Mouse (Mus musculus): ENCODE results near the gene Maml3. TPM values are rescaled to one million over a fixed set of nuclear protein-coding genes. Genes with fewer than 3 reads are reported as not detected.

Maml3 gene
- polyA plus RNA-seq, 1 experiment, result 2.2 TPM

DNA sequence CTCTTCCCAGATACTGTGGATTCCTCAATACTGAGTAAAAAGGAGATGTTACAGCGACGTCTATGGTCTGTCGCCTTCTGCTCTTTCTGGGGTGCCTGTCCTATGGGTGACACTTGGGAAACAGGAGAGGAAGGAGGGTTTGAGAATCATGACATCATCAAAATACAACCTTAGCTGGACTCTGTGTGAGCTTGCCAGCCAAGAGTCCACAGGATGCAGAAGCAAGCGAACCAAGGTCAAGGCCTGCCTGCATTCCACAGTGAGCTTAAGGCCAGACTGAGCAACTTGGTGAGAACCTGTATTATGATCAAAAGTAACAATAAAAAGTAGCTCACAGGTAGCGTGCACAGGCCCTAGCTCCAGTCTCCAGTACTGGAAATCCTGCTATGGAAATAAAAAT lies 167.7 kb downstream of the Maml3 start:
- Histone ChIP-seq H3ac (ENCODE audit: control insufficient read depth, insufficient read length, low read depth) (no peak overlapping the region), H3K27me3 (ENCODE audit: control insufficient read depth, insufficient read depth, insufficient read length) (no peaks in the 10 kb centered on the region), H3K4me3 (ENCODE audit: insufficient read depth, poor library complexity, severe bottlenecking) (no peak overlapping the region), H3K79me2 (ENCODE audit: control insufficient read depth, insufficient read depth) (no peaks in the 10 kb centered on the region), H3K36me3 (ENCODE audit: control insufficient read depth, insufficient read depth) (no peaks in the 10 kb centered on the region), H3K79me3 (ENCODE audit: low read depth) (peaks cover 1% of the 10 kb centered on the region)
- TF ChIP-seq MYOG (IDR thresholded peaks at IDR 0.05; ENCODE audit: control insufficient read depth, extremely low read depth, insufficient read length) (no peak), CTCF (IDR thresholded peaks at IDR 0.05; ENCODE audit: control insufficient read depth, insufficient read depth, insufficient read length) (no peak)

DNA sequence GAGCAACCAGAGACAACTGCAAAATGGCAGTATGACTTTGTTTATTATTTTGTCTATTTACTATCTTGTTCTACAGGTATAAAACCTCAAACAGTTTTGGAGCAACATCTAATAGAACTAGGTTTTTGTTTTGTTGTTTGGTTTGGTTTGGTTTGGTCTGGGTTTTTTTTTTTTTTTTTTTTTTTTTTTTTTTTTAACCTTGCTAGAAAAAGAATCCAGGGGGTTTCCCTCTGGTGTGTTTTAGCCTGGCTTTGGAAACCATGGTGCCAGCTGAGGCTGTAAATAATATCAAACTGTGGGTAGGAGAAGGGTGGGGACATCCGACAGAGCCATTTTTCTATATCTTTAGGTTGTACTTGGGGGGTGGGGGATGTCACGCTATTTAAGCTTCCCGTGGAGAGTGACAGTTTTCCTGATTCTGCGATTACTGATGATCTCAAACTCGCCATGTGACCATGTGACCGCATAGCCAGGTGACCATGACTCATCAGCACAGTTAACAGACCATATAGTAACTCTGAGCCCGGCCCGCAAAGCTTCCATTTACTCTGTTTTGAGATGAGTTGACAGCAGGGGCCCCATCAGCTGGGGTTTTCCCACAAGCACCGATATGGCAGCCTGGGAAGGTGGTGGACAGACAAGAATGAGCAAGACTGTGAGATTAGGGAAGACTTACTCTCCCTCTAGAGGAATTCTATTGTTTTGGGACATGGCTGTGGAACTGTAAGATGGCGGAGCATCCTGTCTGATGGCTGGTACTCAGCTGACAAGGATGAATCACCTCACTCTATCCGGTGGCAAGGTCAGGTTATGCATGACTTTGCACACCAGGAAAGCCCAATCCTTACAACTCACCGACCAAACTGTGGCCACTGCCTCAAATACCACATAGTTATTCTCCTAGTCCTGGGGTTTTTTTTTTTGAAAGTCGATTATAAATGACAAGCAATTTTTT lies 170.1 kb downstream of the Maml3 start:
- Histone ChIP-seq H3K79me2 (ENCODE audit: control insufficient read depth, insufficient read depth) (no peaks in the 10 kb centered on the region), H3K36me3 (ENCODE audit: control insufficient read depth, insufficient read depth) (no peaks in the 10 kb centered on the region), H3ac (ENCODE audit: control insufficient read depth, insufficient read length, low read depth) (no peak overlapping the region), H3K79me3 (ENCODE audit: low read depth) (no peaks in the 10 kb centered on the region), H3K4me3 (ENCODE audit: insufficient read depth, poor library complexity, severe bottlenecking) (no peak overlapping the region), H3K27me3 (ENCODE audit: control insufficient read depth, insufficient read depth, insufficient read length) (no peaks in the 10 kb centered on the region)
- TF ChIP-seq USF1 (IDR thresholded peaks at IDR 0.05; ENCODE audit: low read depth) (no peak), FOSL1 (IDR thresholded peaks at IDR 0.05; ENCODE audit: insufficient read depth, low read length, poor library complexity, severe bottlenecking) (no peak), MAX (IDR thresholded peaks at IDR 0.05) (no peak), MYOD1 (IDR thresholded peaks at IDR 0.05; ENCODE audit: control insufficient read depth, insufficient read length, low read depth) (no peak), MYOG (IDR thresholded peaks at IDR 0.05; ENCODE audit: control insufficient read depth, extremely low read depth, insufficient read length) (no peak), CTCF (IDR thresholded peaks at IDR 0.05; ENCODE audit: control insufficient read depth, insufficient read depth, insufficient read length) (no peak), CEBPB (IDR thresholded peaks at IDR 0.05; ENCODE audit: low read depth) (no peak)

DNA sequence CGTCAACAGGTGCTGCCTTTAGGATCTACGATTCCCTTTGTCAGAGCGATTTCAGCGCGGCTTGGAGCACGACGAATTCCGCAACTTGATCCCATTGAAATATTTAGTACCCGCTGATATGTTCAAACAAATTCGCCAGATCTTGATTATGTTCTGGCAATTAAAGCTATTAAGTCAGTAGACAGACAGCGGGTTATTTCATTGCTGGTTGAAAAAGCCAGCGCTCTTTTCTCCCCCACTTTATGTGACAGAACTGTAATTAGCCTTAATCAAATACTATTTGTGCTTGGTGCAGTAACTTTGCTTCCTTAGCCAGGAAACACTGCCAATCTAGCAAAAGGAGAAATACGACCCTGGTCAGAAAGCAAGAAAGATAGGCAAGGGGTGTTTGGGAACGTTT lies 176.7 kb downstream of the Maml3 start:
- H3K36me3 ChIP-seq (ENCODE audit: control insufficient read depth, insufficient read depth), result no peaks in the 10 kb centered on the region
- H3K79me3 ChIP-seq (ENCODE audit: low read depth), result no peaks in the 10 kb centered on the region
- TF ChIP-seq CEBPB (IDR thresholded peaks at IDR 0.05; ENCODE audit: low read depth) (no peak), MAX (IDR thresholded peaks at IDR 0.05) (no peak), FOSL1 (IDR thresholded peaks at IDR 0.05; ENCODE audit: insufficient read depth, low read length, poor library complexity, severe bottlenecking) (no peak), USF1 (IDR thresholded peaks at IDR 0.05; ENCODE audit: low read depth) (no peak), CTCF (IDR thresholded peaks at IDR 0.05; ENCODE audit: control insufficient read depth, insufficient read depth, insufficient read length) (no peak)
- H3K27me3 ChIP-seq (ENCODE audit: control insufficient read depth, insufficient read depth, insufficient read length), result no peaks in the 10 kb centered on the region
- no peaks in the 10 kb centered on the region for H3K79me2 ChIP-seq (ENCODE audit: control insufficient read depth, insufficient read depth)
- no peak overlapping the region for H3ac ChIP-seq (ENCODE audit: control insufficient read depth, insufficient read length, low read depth)
- no peak overlapping the region for H3K4me3 ChIP-seq (ENCODE audit: insufficient read depth, poor library complexity, severe bottlenecking)

DNA sequence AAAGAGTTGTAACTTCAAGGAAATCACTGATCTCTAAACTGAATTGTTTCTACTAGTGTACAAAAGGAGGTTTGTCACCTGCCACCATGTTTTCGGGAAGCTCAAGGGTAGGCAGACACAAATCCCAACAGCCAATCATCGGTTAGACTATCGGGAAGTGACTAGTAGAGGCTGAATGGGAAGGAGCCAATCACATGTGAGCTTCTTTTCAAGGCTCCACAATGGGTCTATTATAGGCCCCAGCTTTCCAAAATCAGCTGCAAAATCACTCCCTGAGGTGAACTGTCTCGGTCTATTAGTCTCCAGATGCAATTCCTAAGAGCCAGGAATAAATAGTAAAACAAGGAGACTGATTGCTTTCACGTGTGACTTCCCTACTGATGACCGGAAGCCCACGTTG lies 177.3 kb downstream of the Maml3 start:
- H3K36me3 ChIP-seq (ENCODE audit: control insufficient read depth, insufficient read depth), result no peaks in the 10 kb centered on the region
- H3ac ChIP-seq (ENCODE audit: control insufficient read depth, insufficient read length, low read depth), result no peak overlapping the region
- no peak for TF ChIP-seq CTCF (IDR thresholded peaks at IDR 0.05; ENCODE audit: control insufficient read depth, insufficient read depth, insufficient read length)
- no peak for TF ChIP-seq FOSL1 (IDR thresholded peaks at IDR 0.05; ENCODE audit: insufficient read depth, low read length, poor library complexity, severe bottlenecking)
- TF ChIP-seq CEBPB (IDR thresholded peaks at IDR 0.05; ENCODE audit: low read depth), result no peak
- no peak for TF ChIP-seq USF1 (IDR thresholded peaks at IDR 0.05; ENCODE audit: low read depth)
- no peak for TF ChIP-seq MYOD1 (IDR thresholded peaks at IDR 0.05; ENCODE audit: control insufficient read depth, insufficient read length, low read depth)
- no peak for TF ChIP-seq MAX (IDR thresholded peaks at IDR 0.05)
- no peak for TF ChIP-seq MYOG (IDR thresholded peaks at IDR 0.05; ENCODE audit: control insufficient read depth, extremely low read depth, insufficient read length)
- H3K79me2 ChIP-seq (ENCODE audit: control insufficient read depth, insufficient read depth), result no peaks in the 10 kb centered on the region
- no peaks in the 10 kb centered on the region for H3K79me3 ChIP-seq (ENCODE audit: low read depth)
- no peak overlapping the region for H3K4me3 ChIP-seq (ENCODE audit: insufficient read depth, poor library complexity, severe bottlenecking)
- no peaks in the 10 kb centered on the region for H3K27me3 ChIP-seq (ENCODE audit: control insufficient read depth, insufficient read depth, insufficient read length)

DNA sequence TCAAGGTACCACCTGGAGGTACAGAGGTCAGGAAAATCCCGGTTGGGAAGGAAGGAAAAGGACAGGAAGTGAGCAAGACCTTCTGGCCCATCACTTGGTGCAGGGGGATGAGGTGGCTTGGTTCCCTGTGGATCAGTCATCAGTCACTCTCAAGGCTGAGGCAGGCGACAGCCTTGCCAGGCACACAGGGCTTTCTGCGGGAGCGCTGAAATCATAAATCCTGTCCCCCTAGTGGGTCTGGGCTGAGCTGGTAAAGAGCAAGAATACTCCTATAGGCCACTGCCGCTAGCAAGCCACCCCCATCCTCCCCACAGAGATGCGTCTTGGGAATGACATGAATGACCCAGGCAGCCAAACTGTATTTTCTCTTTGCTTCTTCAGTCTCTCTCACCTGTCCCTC lies 177.8 kb downstream of the Maml3 start:
- Histone ChIP-seq H3K79me2 (ENCODE audit: control insufficient read depth, insufficient read depth) (no peaks in the 10 kb centered on the region), H3K79me3 (ENCODE audit: low read depth) (no peaks in the 10 kb centered on the region), H3ac (ENCODE audit: control insufficient read depth, insufficient read length, low read depth) (no peak overlapping the region), H3K4me3 (ENCODE audit: insufficient read depth, poor library complexity, severe bottlenecking) (no peak overlapping the region), H3K36me3 (ENCODE audit: control insufficient read depth, insufficient read depth) (no peaks in the 10 kb centered on the region), H3K27me3 (ENCODE audit: control insufficient read depth, insufficient read depth, insufficient read length) (no peaks in the 10 kb centered on the region)
- TF ChIP-seq MYOD1 (IDR thresholded peaks at IDR 0.05; ENCODE audit: control insufficient read depth, insufficient read length, low read depth), result no peak
- no peak for TF ChIP-seq CTCF (IDR thresholded peaks at IDR 0.05; ENCODE audit: control insufficient read depth, insufficient read depth, insufficient read length)
- TF ChIP-seq MYOG (IDR thresholded peaks at IDR 0.05; ENCODE audit: control insufficient read depth, extremely low read depth, insufficient read length), result no peak
- TF ChIP-seq MAX (IDR thresholded peaks at IDR 0.05), result no peak
- TF ChIP-seq USF1 (IDR thresholded peaks at IDR 0.05; ENCODE audit: low read depth), result no peak
- no peak for TF ChIP-seq FOSL1 (IDR thresholded peaks at IDR 0.05; ENCODE audit: insufficient read depth, low read length, poor library complexity, severe bottlenecking)
- TF ChIP-seq CEBPB (IDR thresholded peaks at IDR 0.05; ENCODE audit: low read depth), result no peak

DNA sequence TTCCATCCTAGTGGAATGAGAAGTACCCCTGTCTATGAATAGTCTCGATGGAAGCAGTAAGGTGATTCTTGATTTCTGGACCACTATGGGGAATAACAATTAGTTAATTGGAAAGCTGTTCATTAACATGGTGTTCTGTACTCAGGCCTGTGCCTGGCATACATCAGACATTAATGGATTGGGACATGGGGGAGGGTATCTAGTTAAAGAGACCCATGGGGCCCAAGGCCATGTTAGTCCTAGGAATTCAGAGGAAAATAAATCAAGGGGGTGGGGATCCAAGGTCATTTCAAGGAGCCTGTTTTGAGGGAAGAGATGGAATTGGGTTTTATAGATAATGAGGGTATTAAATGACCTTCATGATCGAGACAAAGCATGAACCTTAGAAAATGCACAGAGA lies 179.1 kb downstream of the Maml3 start:
- H3K79me2 ChIP-seq (ENCODE audit: control insufficient read depth, insufficient read depth), result no peaks in the 10 kb centered on the region
- no peak overlapping the region for H3K4me3 ChIP-seq (ENCODE audit: insufficient read depth, poor library complexity, severe bottlenecking)
- no peaks in the 10 kb centered on the region for H3K79me3 ChIP-seq (ENCODE audit: low read depth)
- H3K27me3 ChIP-seq (ENCODE audit: control insufficient read depth, insufficient read depth, insufficient read length), result no peaks in the 10 kb centered on the region
- TF ChIP-seq MAX (IDR thresholded peaks at IDR 0.05) (no peak), CTCF (IDR thresholded peaks at IDR 0.05; ENCODE audit: control insufficient read depth, insufficient read depth, insufficient read length) (no peak), CEBPB (IDR thresholded peaks at IDR 0.05; ENCODE audit: low read depth) (no peak), MYOD1 (IDR thresholded peaks at IDR 0.05; ENCODE audit: control insufficient read depth, insufficient read length, low read depth) (no peak), FOSL1 (IDR thresholded peaks at IDR 0.05; ENCODE audit: insufficient read depth, low read length, poor library complexity, severe bottlenecking) (no peak), USF1 (IDR thresholded peaks at IDR 0.05; ENCODE audit: low read depth) (no peak), MYOG (IDR thresholded peaks at IDR 0.05; ENCODE audit: control insufficient read depth, extremely low read depth, insufficient read length) (no peak)
- no peaks in the 10 kb centered on the region for H3K36me3 ChIP-seq (ENCODE audit: control insufficient read depth, insufficient read depth)
- H3ac ChIP-seq (ENCODE audit: control insufficient read depth, insufficient read length, low read depth), result no peak overlapping the region

All from C2C12 (cell line).